Mouse (Mus musculus) embryonic fibroblast, embryonic 13.5 days (primary cell): ENCODE results near the gene Flvcr2.

Source experiments
- CTCF ChIP-seq: IDR thresholded peaks from 2 replicates; pipeline ENCODE4 v1.5.1; 2011; ENCODE audit warnings: mild to moderate bottlenecking, control low read depth, low read length, moderate library complexity, borderline replicate concordance; ENCODE audit not compliant: insufficient read depth
- POLR2A ChIP-seq: IDR thresholded peaks from 2 replicates; pipeline ENCODE4 v1.6.1; 2011; ENCODE audit warnings: low read depth, mild to moderate bottlenecking, control low read depth, low read length, moderate library complexity

DNA sequence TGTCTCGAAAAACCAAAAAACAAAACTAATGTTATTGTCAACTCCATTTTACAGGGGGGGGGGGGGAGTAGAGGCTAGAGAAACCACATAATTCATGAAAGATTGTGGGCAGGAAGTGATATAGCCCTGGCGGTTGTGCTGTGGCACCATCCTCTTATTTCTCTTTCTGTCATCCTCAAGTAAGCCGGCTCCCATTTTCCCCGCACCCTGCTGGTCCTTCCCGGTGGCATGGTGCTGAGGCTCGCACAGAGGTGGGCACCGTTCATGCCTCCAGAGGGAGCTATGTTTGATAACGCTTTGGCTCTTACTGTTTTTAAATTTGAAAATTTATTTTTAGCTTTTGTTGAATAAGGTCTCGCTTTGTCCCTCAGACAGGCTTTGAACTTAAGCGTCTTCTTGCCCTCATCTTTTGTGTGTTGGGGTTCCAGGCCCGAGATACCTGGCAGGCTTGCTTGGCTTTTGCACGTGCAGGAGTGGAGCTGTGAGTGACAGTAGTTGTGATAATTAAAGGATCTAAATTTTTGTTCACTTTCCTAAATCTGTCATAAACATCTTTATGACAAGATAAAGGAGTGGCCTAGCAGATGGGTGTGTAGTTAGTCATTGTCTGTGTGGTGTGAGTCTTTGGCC, 93.1 kb downstream of the Flvcr2 start:
- TF ChIP-seq POLR2A (no peak), CTCF (no peak)
